Mouse (Mus musculus): ENCODE measurements around the gene Ms4a3.

Gene Ms4a3

GRCm38 (mm10) chr19:11589205-11589604 is 51.4 kb downstream of the Ms4a3 start:
- peak; percentile 26 to 35 for DNase-seq
